Mouse (Mus musculus): ENCODE data around the gene Spns3. TPM values are rescaled to one million over a fixed set of nuclear protein-coding genes. Genes with fewer than 3 reads are reported as not detected.
"Not testable (repeated sequence)": the region's sequence is repeated elsewhere in the genome, so short reads cannot be mapped to it uniquely, and the experiment has no call there.

Gene Spns3
- polyA plus RNA-seq, 2 experiments from 2014 or later, result 0.61 to 0.70 TPM

- no peak for ATAC-seq
Measured at GRCm38 (mm10) chr11:72556953-72557352, 6.6 kb upstream of the Spns3 start.

DNA sequence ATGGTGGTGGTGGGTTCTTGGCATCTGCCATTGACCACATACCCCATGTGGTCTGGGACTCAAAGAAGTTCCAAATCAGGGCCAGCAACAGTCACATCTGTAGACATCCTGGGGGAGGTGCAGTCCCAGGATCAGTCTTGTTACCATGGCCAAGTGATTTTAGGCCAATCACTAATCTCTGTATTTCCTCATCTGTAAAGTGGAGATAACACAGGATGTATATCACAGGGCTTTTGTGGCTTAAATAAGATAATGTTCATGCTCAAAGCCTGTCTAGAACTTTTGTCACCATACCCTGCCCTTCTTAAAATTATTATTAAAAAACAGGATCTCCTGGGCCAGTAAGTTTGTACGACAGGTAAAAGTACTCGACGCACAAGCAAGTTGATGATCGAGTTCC, 6.2 kb upstream of the Spns3 start:
- ATAC-seq, result no peak

DNA sequence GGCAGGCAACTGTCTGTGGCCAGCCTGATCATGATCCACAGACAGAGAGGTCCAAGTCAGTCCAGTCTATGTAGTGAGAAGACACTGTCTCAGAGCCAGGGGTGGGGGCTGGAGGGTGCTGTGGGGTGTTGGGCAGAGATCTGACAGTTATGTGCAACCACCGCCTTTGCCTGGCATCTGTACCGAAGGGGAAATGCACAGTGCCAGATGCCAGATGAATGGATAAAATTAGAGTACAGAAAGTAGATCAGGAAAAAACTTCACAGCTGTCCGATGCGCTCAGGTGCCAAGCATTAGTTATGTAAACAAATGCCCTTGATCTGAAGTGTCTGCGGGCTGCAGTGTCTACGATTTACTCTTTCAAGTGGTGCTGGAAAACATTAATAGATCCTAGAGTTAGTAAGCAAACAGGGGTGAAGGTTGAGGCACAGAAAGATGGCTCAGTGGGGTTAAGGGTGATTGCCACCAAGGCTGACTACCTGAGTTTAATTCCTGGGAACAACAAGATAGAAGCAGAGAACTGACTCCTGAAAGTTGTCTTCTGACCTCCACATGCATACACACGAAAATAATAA, 1.3 kb upstream of the Spns3 start:
- no peak for ATAC-seq

GRCm38 (mm10) chr11:72547181-72547580, 3.1 kb downstream of the Spns3 start:
- ATAC-seq, result no peak

GRCm38 (mm10) chr11:72544716-72545115, 5.6 kb downstream of the Spns3 start:
- ATAC-seq, result no peak

DNA sequence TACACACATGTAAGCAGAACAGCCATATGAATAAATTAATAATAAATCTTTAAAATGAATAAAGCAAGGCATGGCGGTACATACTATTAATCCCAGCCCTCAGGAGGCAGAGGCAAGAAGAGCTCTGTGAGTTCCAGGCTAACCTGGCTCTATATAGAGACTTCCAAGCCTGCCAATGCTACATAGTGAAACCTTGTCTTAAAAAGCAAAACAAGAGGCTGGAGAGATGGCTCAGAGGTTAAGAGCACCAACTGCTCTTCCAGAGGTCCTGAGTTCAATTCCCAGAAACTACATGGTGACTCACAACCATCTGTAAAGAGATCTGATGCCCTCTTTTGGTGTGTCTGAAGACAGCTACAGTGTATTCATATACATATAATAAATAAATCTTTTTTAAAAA, 6.6 kb downstream of the Spns3 start:
- not testable (repeated sequence) for ATAC-seq

GRCm38 (mm10) chr11:72542586-72542985, 7.7 kb downstream of the Spns3 start:
- no peak for ATAC-seq

- ATAC-seq, result no peak
Measured at GRCm38 (mm10) chr11:72541928-72542327, 8.4 kb downstream of the Spns3 start.

- ATAC-seq, result no peak
Measured at GRCm38 (mm10) chr11:72540437-72540836, 9.9 kb downstream of the Spns3 start.

DNA sequence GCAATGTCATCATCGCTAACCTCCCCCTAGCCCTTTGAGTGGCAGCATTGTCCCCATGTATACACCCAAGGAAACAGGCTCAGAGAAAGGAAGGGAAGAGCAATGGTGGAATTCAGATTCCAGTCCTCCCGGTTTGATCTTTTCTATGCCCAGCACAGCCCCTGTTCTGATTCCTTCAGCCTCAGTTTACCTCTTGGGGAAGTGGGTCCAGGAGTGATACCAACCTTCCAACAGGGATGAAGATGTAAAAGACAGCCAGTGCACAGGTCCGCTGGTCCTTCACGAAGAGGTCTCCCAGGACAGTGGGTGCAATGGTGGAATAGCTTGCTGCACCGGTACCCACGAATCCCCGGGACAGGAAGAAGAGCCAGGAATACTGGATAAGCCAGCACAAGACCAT, 11.5 kb downstream of the Spns3 start:
- ATAC-seq, result no peak

GRCm38 (mm10) chr11:72538037-72538755, 12.1 kb downstream of the Spns3 start:
- ATAC-seq, result no peak

DNA sequence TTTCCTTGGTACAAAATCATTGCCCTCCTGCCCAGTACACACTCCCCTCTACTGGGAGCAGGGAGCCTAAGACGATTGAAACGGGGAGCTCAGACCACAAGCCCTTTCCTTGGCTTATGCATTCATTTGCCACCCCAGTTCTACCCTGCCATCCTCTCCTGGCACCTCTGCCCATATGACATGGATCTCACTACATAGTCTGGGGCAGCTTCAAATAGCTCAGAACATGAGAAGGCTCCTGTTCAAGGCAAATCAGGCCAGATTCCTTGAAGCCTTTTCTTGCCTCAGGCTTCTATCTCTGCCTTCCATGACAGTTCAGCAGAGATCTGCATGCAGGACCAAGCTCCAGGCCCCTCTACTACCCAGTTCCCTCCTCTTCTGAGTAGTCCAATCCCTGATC, 12.8 kb downstream of the Spns3 start:
- ATAC-seq, result no peak

DNA sequence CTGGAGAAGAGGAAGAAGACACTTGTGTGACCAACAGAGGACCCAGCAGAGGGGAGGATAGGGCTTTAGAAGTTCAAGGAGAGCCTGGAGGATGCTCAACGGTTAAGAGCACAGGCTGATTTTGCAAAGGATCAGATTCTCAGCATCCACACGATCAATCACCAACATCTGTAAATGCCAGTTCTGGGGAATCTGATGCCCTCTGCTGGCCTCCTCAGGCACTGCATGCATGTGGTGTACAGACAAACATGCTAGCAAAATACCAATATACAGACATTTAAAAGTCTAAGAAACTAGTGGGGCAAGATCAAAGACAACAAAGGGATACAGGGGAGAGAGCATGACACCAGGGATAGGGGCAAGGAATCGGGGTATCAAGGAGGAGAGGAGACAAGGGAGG, 14.8 kb downstream of the Spns3 start:
- ATAC-seq, result no peak

DNA sequence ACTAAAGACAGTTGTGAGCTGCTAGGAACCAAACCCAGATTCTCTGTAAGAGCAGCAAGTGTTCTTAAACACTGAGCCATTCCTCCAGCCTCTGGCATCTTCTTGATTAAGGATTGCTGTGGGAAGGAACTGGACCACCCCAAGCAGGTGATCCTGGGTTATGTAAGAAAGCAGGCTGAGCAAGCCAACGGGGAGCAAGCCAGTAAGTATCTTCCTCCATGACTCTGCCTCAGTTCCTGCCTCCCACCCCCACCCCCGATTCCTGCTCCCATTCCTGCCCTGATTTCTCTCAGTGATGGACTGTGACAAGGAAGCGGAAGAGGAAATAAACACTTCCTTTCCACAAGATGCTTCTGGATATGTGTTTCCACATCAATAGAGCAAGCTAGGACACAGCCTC, 17.4 kb downstream of the Spns3 start:
- no peak for ATAC-seq

DNA sequence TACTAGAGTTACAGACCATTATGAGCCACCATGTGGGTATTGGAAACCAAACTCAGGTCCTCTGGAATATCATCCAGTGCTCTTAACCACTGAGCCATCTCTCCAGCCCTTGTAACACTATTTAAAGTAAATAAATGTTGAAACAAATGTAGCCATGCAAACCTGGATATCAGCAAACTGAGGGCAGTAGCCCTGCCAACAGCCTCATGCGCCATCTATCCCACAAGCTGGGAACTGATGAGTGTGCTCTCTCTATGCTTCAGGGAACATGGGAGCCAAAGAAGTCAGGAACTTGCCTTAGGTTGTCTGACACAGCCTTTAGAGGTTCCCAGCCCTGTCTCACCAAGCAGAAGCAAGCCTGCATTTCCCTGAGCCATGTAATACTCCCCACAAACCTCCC, 18.7 kb downstream of the Spns3 start:
- no peak for ATAC-seq

DNA sequence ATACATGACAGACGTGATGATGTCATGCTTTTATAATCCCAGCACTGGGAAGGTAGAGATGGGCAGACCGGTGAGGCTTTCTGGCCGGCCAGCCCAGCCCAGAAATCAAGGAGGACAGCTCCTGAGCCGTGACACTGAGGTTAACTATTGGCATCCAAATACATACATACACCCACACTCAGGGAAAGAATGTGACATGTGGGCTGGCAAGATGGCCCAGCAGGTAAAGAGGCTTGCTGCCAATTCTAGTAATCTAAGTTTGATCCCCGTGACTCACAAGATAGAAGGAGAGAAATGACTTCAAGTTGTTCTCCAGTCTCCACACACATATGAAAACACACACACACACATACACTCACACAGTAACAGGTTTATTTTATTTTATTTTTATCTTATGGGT, 19.2 kb downstream of the Spns3 start:
- no peak for ATAC-seq

DNA sequence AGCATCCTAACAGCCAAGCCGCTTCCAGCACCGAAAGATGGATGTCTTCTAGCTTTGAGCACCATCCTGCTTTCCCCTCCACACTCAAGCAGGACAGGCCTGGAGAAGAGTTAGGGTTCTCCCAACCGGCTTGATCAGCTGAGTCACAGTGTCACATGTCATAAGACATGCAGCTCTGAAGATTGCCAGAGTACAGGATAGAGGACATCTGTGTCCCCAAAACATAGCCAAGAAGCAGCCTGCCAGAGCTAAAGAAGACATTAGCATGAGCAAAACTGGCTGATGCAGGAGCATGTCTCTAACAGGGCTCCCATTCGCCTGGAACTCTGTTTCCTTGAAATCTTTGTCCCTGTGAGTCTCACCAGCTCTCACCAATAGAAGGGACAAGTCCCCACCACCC, 24.1 kb downstream of the Spns3 start:
- no peak for ATAC-seq

DNA sequence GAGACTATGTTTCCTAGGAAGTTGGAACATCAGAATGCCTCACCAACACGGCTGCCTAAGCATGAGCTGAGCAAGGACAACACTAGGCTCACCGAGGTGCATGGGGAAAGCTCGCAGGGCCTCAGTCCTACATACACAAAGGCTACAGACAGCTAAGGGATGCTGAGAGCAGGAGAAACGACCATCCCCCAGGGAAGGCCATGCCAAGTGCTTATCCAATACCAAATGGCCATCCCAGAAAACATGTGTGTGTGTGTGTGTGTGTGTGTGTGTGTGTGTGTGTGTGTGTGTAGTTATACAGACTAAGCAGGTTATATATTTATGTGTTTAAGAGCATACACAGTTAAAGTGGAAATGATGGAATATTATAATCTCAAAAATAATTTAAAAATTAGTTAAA, 26.6 kb downstream of the Spns3 start:
- ATAC-seq, result no peak

DNA sequence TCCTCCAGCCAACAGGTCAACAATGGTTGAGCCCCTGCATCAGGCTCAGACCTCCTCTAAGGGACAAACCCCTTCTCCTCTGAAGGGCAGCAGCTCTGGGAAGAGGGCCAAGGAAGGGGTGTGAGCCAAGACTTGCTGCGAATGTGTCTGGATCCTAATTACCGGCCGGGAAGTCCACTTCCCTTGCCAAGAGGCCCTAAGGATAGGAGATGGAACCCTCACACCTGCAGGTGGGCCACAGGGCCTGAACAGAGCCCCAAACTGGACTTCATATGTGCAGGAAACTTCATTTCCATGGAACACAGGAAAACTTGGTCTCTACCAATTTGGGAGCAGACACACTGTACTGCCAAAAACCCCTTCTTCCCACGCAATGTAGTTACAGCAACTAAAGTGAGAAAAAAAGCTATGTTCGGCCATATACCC, 27.7 kb downstream of the Spns3 start:
- no peak for ATAC-seq

DNA sequence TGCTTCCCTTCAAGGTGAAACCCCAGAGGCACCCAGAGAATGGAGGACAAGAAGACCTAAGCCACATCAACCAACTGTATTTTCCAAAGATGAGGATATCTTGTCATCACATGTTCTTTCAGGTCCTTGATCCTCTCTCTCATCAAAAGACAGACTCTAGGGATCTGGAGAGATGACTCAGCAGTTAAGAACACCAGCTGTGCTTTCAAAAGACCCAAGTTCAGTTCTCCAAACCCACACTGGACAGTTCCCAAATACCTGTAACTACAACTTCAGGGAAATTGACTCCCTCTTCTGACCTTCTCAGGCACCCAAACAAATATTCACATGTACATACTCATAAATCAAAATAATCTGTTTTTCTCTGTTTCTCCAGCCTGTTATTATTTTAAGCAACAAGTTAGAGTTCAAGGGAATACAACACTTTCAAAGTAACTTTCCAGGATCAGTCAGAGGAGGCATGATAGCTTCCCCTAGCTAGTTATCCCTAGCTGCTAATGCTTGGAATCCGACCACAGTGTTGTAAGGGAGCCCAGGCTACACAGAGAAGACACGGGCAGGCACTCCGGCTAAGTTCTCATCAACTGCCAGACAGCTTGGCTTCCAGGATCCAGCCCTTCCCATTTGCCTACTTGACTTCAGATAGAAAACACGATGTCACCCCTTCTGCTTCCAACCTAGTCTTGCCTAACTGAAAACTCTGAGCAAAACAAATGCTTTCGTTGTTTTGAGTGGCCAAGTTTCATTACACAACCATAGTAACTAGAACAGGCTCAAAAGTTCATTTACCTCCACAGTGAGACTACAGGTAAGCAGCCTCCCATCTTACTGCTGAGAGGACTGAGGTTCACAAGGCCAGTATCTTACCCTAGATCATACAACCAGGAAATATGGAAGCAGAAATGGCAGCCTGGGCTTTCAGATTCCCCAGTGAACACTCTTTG, 28.4 kb downstream of the Spns3 start:
- no peak for ATAC-seq

DNA sequence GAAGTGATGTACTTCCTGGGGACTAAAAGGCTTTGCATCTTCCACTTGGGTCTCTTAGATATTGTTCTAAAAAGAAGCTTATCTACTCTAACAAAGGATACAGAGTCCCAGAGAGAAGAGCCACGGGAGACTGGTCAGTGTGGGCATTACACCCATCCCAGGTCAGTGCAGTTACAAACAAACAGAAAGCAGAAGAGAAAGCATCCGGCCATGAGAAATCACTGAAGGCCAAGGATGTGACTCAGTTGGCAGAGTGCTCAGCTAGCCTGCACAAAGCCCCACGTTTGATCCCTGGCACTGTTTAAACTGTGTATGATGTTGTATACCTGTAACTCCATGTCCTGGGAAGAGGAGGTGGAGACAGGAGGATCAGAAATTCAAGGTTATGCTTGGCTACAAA, 30.4 kb downstream of the Spns3 start:
- ATAC-seq, result no peak

DNA sequence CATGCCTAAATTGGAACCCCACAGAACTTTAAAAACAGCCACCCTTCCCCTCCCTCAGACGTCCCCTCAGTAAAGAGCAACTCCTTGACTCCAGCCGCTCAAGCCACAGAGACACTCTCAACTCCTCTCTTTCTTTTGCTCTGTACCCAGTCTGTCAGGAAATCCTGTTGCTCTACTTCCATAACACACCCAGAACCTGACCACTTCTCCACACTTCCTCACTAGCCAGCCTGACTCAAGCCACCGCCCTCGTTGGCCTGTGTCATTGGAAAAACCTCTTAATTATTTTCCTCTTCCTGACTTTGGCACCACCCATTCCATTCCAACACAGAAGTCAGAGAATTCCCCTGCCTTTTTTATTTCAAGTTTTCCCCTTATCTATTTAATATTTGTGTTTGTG, 31.1 kb downstream of the Spns3 start:
- ATAC-seq, result no peak

GRCm38 (mm10) chr11:72518449-72518848, 31.9 kb downstream of the Spns3 start:
- ATAC-seq, result no peak

DNA sequence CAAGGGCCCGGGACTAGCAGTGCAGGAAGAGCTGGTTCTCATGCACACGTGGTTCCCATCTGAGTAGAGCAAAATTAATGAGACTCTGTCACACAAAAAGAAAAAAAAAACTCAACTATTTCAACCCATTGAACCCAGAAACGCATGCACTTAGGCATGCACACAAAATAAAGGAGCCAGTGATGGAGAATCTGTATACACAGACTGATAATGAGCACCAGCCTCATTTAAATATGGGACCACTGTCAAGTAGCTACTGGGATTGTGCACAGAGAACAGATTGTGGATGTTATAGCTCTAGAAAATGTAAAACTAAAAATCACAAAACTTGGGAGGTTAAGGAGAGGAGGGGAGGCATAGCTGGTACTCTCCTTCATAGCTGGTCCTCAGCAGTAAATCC, 35.3 kb downstream of the Spns3 start:
- ATAC-seq, result no peak
